Mouse (Mus musculus) bone marrow macrophage, adult 2 months (primary cell): ENCODE measurements around the gene Syk. TPM values are rescaled to one million over a fixed set of nuclear protein-coding genes. Genes with fewer than 3 reads are reported as not detected.

Experiments
- H3K27ac ChIP-seq: 2 replicates; pipeline ENCODE4 v1.5.1; 2012; ENCODE audit warnings: low read depth, low read length; ENCODE audit not compliant: insufficient read depth
- H3K4me1 ChIP-seq: 2 replicates; pipeline ENCODE4 v1.6.1; 2012; ENCODE audit warnings: low read length; ENCODE audit not compliant: control insufficient read depth, insufficient read depth
- H3K4me3 ChIP-seq: 2 replicates; pipeline ENCODE4 v1.5.1; 2012; ENCODE audit warnings: mild to moderate bottlenecking, low read length, moderate library complexity; ENCODE audit not compliant: insufficient read depth
- CTCF ChIP-seq: IDR thresholded peaks from 2 replicates; pipeline ENCODE4 v1.5.1; 2012; ENCODE audit warnings: low read depth, mild to moderate bottlenecking, low read length, moderate library complexity
- POLR2A ChIP-seq: IDR thresholded peaks from 2 replicates; pipeline ENCODE4 v1.6.1; 2012; ENCODE audit warnings: mild to moderate bottlenecking, low read depth, low read length, borderline replicate concordance
- polyA plus RNA-seq: library from polyadenylated mRNA; stranded (reverse); fragments of >200 nt; gene quantifications from 2 replicates; pipeline ENCODE4 v1.2.4, GENCODE M21; 2012; ENCODE audit not compliant: missing spikeins, insufficient read depth, insufficient read length

Gene Syk
- polyA plus RNA-seq, 1 experiment: 184 TPM

DNA sequence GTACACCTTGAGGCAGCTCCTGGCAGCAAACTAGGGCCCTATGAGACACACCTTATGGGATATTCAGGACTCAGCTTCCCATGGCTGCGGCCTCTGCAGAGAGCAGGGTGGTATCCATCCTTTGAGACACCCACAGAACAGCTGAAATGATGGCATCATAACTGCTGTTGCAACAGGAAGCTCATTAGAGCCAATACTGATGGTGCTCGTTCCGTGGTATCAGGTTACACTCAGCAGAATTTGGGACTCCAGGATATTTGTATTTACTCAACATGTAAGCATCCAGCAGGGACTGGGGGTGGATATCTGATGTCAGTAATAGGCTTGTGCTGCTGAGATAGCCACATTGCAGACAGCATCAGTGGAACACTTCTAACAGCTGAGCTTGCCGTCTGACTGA is 90.3 kb downstream of the Syk start:
- Histone ChIP-seq H3K27ac (no peak overlapping the region), H3K4me1 (no peaks in the 10 kb centered on the region), H3K4me3 (no peak overlapping the region)
- TF ChIP-seq CTCF (no peak), POLR2A (no peak)

- no peak for TF ChIP-seq CTCF
- no peak for TF ChIP-seq POLR2A
- Histone ChIP-seq H3K4me3 (no peak overlapping the region), H3K27ac (no peak overlapping the region), H3K4me1 (no peaks in the 10 kb centered on the region)
Measured at GRCm38 (mm10) chr13:52673856-52674255, 90.9 kb downstream of the Syk start.

DNA sequence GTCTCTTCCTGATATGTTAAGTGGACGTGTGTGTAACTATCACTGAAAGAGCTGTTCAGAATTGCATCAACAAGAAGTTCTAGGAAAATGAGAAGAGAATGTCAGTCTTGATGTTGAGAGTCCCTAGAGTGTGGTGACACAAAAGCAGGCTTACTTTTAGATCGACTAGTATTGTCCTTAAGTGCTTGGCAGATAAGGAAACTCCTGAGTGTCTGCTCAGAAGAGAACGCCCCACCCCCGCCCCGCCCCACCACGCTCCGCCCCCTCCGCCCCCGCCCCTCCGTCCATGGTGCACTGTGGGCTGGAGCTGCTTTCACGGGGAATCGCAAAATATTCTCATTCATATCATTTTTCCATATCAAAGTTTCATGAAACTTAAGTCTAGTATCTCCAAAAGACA is 91.9 kb downstream of the Syk start:
- TF ChIP-seq POLR2A: no peak
- H3K27ac ChIP-seq: no peak overlapping the region
- H3K4me1 ChIP-seq: no peaks in the 10 kb centered on the region
- no peak overlapping the region for H3K4me3 ChIP-seq

GRCm38 (mm10) chr13:52675526-52676294 is 92.7 kb downstream of the Syk start:
- no peak for TF ChIP-seq CTCF
- TF ChIP-seq POLR2A: no peak
- H3K4me1 ChIP-seq: no peaks in the 10 kb centered on the region
- H3K4me3 ChIP-seq: no peak overlapping the region
- no peak overlapping the region for H3K27ac ChIP-seq

- no peak for TF ChIP-seq CTCF
- TF ChIP-seq POLR2A: no peak
- Histone ChIP-seq H3K27ac (no peak overlapping the region), H3K4me3 (no peak overlapping the region), H3K4me1 (no peaks in the 10 kb centered on the region)
Measured at GRCm38 (mm10) chr13:52676671-52677445, 93.9 kb downstream of the Syk start.

DNA sequence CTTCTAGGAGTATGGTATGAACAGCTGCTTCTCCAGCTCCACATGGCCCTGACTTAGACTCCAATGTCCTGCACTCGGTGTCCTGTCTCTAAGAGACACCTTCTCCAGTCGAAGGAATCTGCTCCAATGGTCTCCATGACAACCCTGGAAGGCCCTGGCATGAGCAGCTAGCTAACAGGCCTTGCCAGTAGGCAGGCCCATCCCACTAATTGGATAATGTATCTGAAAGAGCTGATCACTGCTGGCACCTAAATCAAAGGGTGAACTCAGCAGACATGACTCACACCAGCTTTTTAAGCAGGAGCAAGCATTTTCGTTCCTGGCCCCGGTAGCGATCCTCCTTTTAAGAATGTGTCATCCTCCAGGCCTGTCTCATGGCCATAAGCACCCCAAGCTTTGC is 96.9 kb downstream of the Syk start:
- no peak overlapping the region for H3K4me3 ChIP-seq
- H3K27ac ChIP-seq: no peak overlapping the region
- H3K4me1 ChIP-seq: no peaks in the 10 kb centered on the region
- no peak for TF ChIP-seq POLR2A
- no peak for TF ChIP-seq CTCF

DNA sequence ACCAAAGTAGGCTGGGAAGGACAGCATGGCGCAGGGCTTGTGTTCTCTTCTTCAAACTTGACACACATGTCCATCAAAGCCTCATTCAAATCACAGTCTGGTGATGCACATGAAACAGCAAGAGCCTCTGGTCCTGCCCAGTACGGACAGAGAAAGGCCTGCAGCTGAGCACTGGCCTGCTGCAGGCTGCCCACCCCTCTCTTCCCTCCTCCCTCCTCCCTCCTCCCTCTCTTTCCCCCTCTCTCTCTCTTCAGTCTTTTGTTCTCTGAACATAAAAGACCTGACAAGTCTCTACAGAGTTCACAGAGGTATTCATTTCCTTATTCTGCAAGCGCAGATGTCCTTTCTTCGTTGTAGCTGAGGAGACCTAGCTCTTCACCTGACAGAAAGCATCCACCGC is 99.1 kb downstream of the Syk start:
- Histone ChIP-seq H3K4me1 (no peaks in the 10 kb centered on the region), H3K27ac (no peak overlapping the region), H3K4me3 (no peak overlapping the region)
- TF ChIP-seq POLR2A: no peak
- no peak for TF ChIP-seq CTCF

GRCm38 (mm10) chr13:52690425-52690824 is 107.5 kb downstream of the Syk start:
- Histone ChIP-seq H3K27ac (no peak overlapping the region), H3K4me1 (no peaks in the 10 kb centered on the region), H3K4me3 (no peak overlapping the region)
- no peak for TF ChIP-seq POLR2A
- no peak for TF ChIP-seq CTCF

- Histone ChIP-seq H3K4me3 (no peak overlapping the region), H3K4me1 (no peaks in the 10 kb centered on the region), H3K27ac (no peak overlapping the region)
- no peak for TF ChIP-seq POLR2A
- no peak for TF ChIP-seq CTCF
Measured at GRCm38 (mm10) chr13:52692311-52692710, 109.3 kb downstream of the Syk start.

GRCm38 (mm10) chr13:52694857-52695256 is 111.9 kb downstream of the Syk start:
- no peak for TF ChIP-seq CTCF
- TF ChIP-seq POLR2A: no peak
- Histone ChIP-seq H3K4me3 (no peak overlapping the region), H3K27ac (no peak overlapping the region), H3K4me1 (no peaks in the 10 kb centered on the region)

Other genes starting within 250 kb of the Syk start
- 0.91 and 1.1 TPM in 2 replicates for gene Diras2, start 51.9 kb upstream of the Syk start, polyA plus RNA-seq